Mouse (Mus musculus): Measurements from ENCODE around the gene Eif1ad.
"Not testable (repeated sequence)": the region's sequence is repeated elsewhere in the genome, so short reads cannot be mapped to it uniquely, and the experiment has no call there.

The Eif1ad gene

DNA sequence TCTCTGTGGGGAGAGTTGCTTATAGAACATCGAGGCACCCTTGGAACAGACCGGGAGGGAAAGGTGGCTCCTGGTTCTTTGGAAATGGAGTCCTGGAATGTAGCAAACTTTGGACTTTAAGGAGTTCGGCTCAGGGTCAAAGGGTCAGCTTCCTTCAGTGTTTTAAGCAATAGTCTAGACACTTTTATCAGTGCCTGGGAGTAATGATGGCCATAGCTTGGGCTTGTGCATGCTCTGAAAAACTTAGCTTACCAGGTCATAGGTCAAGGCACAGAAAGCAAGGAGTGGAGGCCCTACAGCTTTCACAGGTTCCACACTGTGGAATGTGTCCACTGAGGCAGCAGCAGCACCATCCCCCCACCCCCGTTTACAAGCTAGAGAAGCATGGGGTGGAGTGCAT is 8.2 kb downstream of the Eif1ad start:
- no peak for DNase-seq (ENCODE audit: extremely low read depth, low read depth)

DNA sequence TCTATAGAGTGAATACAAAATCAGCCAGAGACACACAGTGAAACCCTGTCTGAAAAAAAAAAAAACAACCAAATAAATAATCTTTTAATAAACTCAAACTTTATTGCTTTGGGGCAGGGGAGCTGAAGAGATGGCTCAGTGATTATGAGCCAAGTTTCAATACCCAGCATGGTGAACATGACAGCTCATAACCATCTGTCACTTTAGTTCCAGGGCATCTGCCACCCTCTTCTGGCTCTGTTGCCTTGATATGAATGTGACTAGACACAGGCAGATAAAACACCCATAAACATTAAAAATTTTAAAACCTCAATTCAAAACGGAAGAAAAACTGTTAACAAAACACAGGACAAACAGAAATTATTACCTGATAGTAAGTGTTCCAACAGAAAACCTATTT is 10.9 kb downstream of the Eif1ad start:
- no peak for DNase-seq (ENCODE audit: extremely low read depth, low read depth)

- no peak for DNase-seq (ENCODE audit: extremely low read depth, low read depth)
Measured at GRCm38 (mm10) chr19:5383326-5383725, 16.8 kb downstream of the Eif1ad start.

DNA sequence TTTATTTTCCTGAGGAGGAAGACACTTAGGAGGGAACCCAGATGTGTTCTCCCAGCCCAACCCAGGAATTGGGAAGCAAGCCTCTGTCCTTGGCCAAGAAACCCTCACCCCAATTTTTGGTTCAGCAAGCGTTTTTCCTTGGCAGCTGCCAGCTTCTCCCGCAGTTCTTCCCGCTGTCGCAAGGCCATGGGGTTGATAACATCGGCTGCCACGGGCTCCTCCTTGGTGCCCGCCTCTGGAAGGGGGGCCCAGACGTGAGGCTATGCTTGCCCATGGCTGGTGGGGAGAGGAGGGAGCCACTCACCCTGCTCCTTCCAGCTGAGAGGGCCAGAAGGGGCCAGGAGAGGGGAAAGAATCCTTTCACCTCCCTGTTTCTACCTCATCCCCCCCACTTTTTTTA is 18.2 kb downstream of the Eif1ad start:
- no peak for DNase-seq (ENCODE audit: extremely low read depth, low read depth)

DNA sequence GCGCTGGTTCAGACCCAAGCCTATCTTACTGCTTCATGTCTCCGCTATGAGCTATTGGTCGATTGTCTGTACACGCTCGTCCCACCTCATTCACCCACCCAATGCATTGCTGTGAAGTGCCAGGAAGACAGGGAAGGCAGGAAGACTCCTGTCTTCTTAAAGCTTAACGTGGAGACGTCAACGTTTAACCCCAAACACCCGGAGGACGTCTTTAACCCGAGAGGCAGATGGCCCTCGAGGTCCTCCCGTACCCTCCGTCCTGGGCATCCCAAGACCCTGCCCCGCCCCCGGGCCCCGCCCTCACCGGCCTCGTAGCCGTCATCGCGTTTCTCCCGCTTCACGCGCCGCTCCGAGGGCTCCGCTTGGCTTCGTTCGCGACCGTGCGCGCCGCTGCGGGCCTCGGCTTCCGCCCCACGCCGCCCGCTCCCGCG is 21.5 kb downstream of the Eif1ad start:
- no peak for DNase-seq (ENCODE audit: extremely low read depth, low read depth)

- DNase-seq (ENCODE audit: extremely low read depth, low read depth), result peak; percentile 87
Measured at GRCm38 (mm10) chr19:5388588-5389242, 22.2 kb downstream of the Eif1ad start, which contains the start of gene Sart1. Gene Sart1 (minus strand): TSS chr19:5388703.

GRCm38 (mm10) chr19:5389647-5390046 is 23.1 kb downstream of the Eif1ad start:
- DNase-seq (ENCODE audit: extremely low read depth, low read depth), result no peak

DNA sequence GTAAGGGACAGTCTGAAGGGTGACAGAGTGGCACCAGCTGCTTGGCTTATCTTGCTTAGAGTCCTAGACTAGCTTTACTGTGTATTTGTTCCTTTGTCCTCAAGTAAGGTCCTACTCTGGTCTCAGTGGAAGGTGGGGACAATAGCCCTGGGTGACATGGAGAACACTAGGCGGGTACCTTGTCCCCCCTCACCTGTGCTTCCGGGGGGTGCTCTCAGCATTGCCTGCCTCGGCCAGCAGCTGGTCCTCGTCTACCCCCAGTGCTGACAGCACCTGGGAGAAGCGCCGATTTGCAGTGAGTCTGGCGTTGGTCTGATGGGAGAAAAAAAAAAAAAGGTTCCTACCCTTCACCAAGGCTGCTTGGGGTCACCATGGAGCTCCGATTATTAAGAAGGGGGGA is 23.9 kb downstream of the Eif1ad start:
- DNase-seq (ENCODE audit: extremely low read depth, low read depth), result no peak

GRCm38 (mm10) chr19:5392892-5393291 is 26.4 kb downstream of the Eif1ad start:
- no peak for DNase-seq (ENCODE audit: extremely low read depth, low read depth)

- no peak for DNase-seq (ENCODE audit: extremely low read depth, low read depth)
Measured at GRCm38 (mm10) chr19:5394168-5394567, 27.6 kb downstream of the Eif1ad start.

- no peak for DNase-seq (ENCODE audit: extremely low read depth, low read depth)
Measured at GRCm38 (mm10) chr19:5395371-5395770, 28.8 kb downstream of the Eif1ad start.

GRCm38 (mm10) chr19:5401073-5401472 is 34.5 kb downstream of the Eif1ad start:
- not testable (repeated sequence) for DNase-seq (ENCODE audit: extremely low read depth, low read depth)

DNA sequence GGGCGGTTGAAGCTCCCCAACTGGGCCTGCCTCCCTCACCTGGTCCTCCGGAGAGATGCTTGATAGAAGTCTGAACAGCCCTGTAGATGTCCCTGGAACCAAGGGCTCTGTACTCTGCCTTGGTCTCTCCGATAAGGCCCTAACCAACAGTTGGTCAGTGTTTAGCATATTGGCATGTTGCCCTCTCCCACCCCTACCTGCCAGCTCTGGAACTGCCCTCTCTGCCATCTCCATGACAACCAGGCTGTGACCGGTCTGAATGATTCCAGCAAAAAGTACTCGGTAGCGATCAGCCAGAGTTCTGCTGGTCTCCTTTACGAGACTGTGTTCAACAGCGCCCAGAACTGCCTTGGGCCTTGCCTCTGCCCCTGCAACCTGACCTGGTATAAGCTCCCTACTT is 35.8 kb downstream of the Eif1ad start, which contains the start of gene Tsga10ip:
Gene Tsga10ip, minus strand, starts transcription at position 234 of the 400 bp plus-strand sequence.
- no peak for DNase-seq (ENCODE audit: extremely low read depth, low read depth)

DNA sequence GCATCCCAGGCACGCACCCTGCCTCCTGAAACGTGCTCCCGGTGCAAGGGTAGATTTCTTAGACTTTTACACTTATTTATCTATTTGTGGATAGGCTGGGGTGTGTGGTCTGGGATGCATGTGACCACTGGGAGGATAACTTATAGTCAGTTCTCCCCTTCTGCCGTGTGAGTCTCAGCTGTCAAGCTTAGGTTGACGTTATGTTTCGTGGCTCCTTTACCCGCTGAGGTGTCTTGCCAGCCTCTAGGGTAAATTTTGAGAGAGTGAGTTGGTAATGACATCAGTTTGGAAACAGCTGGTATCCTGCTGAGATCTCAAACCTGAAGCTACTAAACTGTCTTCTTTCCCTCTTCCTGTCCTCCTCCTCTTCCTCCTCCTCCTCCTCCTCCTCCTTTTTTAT is 39.4 kb downstream of the Eif1ad start:
- DNase-seq (ENCODE audit: extremely low read depth, low read depth), result no peak

- not testable (repeated sequence) for DNase-seq (ENCODE audit: extremely low read depth, low read depth)
Measured at GRCm38 (mm10) chr19:5406531-5407126, 40.1 kb downstream of the Eif1ad start.

GRCm38 (mm10) chr19:5407133-5407532 is 40.6 kb downstream of the Eif1ad start:
- peak; percentile 65 for DNase-seq (ENCODE audit: extremely low read depth, low read depth)

DNA sequence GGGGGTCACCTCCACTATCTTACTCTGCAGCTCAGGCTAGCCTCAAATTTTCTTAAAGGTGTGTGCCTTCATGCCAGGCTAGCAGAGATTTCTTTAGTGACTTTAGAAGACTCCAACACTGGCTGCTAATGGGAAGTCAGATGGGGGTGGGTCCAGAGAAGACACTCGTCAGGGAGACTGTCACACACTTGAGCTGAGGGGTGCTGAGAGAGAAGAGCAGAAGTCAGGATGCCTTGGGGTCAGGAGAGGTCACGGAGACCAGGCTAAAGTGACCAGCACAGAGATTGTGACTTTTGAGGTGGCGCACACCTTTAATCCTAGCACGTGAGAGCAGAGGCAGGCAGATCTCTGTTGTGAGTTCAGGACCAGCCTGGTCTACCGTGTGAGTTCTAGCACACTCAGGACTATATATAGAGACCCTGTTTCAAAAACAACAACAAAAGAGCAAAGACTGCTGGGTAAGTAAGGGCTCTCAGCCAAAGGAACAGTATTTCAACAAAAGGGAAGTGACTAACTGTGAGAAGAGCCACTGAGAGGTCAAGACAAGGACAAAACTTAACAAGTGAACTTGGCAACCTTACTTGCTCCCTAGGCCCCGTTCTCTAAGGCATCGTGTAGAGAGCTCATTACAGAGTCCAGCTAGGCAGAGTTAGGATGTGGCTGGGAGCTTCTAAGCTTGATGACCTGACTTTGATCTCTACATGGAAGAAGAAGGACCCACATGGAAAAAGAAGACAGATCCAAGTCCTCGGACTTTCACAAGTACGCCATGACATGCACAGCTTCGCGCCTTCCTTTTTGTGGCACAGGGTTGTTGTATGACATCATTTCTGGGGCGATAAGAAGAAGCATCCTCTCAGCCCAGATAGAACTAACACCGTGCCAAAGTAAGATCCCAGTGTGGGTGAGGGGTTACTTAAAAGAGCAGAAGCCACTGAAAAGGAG is 41.8 kb downstream of the Eif1ad start:
- no peak for DNase-seq (ENCODE audit: extremely low read depth, low read depth)

GRCm38 (mm10) chr19:5409068-5409467 is 42.5 kb downstream of the Eif1ad start:
- no peak for DNase-seq (ENCODE audit: extremely low read depth, low read depth)

DNA sequence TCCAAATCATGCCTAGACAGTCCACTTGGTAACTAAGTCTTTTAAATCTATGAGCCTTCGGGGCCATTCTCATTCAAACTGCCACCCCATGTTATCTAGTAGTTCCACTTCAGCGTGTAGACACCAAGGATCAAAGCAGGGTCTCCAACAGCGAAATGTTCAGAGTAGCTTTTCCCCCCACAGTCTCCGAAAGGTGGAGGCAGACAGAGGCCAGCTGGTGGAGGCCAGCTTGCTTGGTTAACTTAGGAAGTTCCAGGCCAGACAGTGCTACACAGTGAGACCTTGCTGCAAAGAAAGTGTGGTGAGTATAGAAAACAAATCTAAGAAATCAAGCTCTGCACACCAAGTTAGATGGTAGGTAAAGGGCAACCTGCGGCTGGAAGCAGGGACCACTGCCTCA is 44.1 kb downstream of the Eif1ad start:
- DNase-seq (ENCODE audit: extremely low read depth, low read depth), result no peak

DNA sequence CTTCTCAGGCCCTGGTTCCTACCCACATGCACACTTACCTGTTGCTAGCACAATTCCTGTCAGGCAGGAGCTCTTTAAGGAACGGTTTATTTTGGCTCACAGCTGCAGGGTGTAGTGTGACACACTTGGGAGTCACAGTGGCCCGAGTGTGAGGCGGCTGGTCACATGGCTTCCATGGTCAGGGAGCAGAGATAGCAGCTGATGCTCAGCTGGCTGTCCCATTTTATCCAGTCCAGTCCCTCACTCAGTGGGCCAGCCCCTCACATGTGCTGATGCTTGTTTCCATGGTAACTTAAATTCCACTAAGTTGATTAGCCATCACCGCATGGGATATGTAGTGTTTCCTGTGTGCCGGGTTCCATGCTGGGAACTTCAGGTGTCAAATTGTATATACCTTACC is 45.4 kb downstream of the Eif1ad start:
- no peak for DNase-seq (ENCODE audit: extremely low read depth, low read depth)

DNA sequence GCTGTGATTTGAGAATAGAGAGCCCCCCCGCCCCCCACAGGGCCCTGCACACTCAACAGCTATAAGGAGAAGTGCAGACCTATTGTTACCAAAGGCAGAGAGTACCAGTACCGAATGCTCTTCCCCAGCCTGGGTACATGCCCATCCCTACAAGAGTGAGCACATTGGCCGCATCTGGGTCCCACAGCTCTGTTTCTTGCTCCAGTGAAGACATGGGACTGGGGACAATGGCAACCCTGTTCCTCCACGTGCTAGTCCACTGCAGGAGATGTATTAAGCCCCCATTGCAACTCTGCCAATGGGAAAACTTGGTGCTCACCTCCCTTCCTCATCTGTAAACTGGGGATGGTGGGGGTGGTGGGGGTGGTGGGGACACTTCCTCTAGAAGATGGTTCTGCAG is 47.3 kb downstream of the Eif1ad start:
- no peak for DNase-seq (ENCODE audit: extremely low read depth, low read depth)

DNA sequence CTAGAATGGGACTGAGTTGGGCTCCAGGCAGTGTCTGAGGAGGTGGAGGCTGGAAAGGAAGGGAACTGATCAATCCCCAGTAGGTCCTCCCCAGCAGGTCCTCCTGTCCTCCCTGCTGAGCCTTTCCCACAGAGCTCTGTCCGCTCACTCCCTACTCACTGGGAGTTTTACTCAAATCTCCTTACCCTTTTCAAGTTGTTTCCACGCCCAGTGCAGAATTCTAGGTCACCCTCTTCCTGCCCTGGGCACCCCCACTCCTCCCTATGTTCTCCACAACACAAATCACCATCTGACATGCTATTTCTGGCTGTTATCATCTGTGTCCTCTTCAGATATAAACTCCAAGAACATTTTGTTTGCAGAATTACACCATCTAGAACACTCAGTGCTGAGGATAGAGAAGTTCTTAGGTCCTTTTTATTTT is 48.0 kb downstream of the Eif1ad start:
- no peak for DNase-seq (ENCODE audit: extremely low read depth, low read depth)
